ENCODE assay signal across 9 mouse cellular contexts in the genomic region with DNA sequence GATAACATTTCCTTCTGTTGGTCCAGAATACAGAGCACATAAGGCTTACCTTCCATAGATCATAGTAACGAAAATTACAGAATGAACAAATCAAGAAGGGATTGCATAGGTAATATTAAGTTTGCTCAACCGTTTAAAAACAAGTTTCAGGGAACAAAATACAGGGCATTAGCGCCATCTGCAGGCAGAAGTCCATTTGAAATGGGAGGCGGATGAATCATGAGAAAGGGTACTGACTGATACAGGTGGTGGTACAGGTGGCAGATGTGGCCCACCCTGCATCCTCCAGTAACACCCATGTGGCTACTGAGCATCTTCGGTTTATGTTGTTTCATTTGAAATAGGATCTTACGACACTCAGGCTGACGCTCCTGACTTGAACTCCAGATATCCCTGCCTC. TPM values are rescaled to one million over a fixed set of nuclear protein-coding genes. Genes with fewer than 3 reads are reported as not detected.
DNase-seq lines count a peak whose midpoint lies in the region; ATAC-seq and TF ChIP-seq lines count a peak whose summit lies in the region.
"Had no signal": no experiment of that assay in that cellular context is flagged by ENCODE, and none has a peak within 500 bp of the region (broad histone marks: within the 10 kb centered on the region; RNA-seq: fewer than 3 reads in every experiment).

No protein-coding gene starts in this region.

- no peak for TF ChIP-seq POLR2A in cerebellum, adult 2 months (IDR thresholded peaks at IDR 0.05; ENCODE audit: borderline replicate concordance, insufficient read depth, low read length)

- no peak overlapping the region for H3K4me2 ChIP-seq in embryonic facial prominence, embryonic 14.5 days (ENCODE audit: low read depth, low read length)
- no peak overlapping the region for H3K4me2 ChIP-seq in kidney, postnatal 0 days (ENCODE audit: low read length)
- no peak overlapping the region for H3K4me2 ChIP-seq in liver, postnatal 0 days (ENCODE audit: low read depth, low read length)
- H3K4me2 ChIP-seq: limb, embryonic 12.5 days had no signal

- no peak overlapping the region for H3K4me3 ChIP-seq in cerebellum, adult 2 months (replicated peaks; ENCODE audit: insufficient read depth, low read depth, low read length)
- no peak overlapping the region for H3K4me3 ChIP-seq in embryonic facial prominence, embryonic 14.5 days (ENCODE audit: low read depth, low read length)
- H3K4me3 ChIP-seq in kidney, postnatal 0 days (replicated peaks; ENCODE audit: low read depth, low read length): no peak overlapping the region
- H3K4me3 ChIP-seq in liver, postnatal 0 days (ENCODE audit: low read depth, low read length): no peak overlapping the region
- H3K4me3 ChIP-seq: limb, embryonic 12.5 days had no signal

- no peak for ATAC-seq in embryonic facial prominence, embryonic 14.5 days (ENCODE audit: low read depth)
- ATAC-seq in kidney, postnatal 0 days (replicated peaks; ENCODE audit: low FRiP score, low read depth): no peak
- no peak for ATAC-seq in liver, postnatal 0 days

- 37% methylated on average over 7 of the region's 7 CpGs for WGBS in cerebellum, adult 2 months
- WGBS in embryonic facial prominence, embryonic 14.5 days: 30% methylated on average over 7 of the region's 7 CpGs
- WGBS in kidney, postnatal 0 days: 25% methylated on average over 7 of the region's 7 CpGs
- WGBS in liver, postnatal 0 days (ENCODE audit: insufficient replicate concordance): 33% methylated on average over 7 of the region's 7 CpGs

- H3K27me3 ChIP-seq in cerebellum, adult 2 months (ENCODE audit: control insufficient read depth, insufficient read depth, low read length): no peaks in the 10 kb centered on the region
- H3K27me3 ChIP-seq in embryonic facial prominence, embryonic 14.5 days (replicated peaks; ENCODE audit: control insufficient read depth, insufficient read depth, low read length): no peaks in the 10 kb centered on the region
- no peaks in the 10 kb centered on the region for H3K27me3 ChIP-seq in kidney, postnatal 0 days (ENCODE audit: insufficient read depth, low read length)
- H3K27me3 ChIP-seq in liver, postnatal 0 days (ENCODE audit: insufficient read depth, low read length): no peaks in the 10 kb centered on the region
- H3K27me3 ChIP-seq: limb, embryonic 12.5 days had no signal

- peak; percentile 49; the same call in 1 of the 2 replicates for TF ChIP-seq CTCF in cerebellum, adult 2 months (IDR thresholded peaks at IDR 0.05; ENCODE audit: borderline replicate concordance, insufficient read depth, low read depth, low read length)
- TF ChIP-seq CTCF in kidney, postnatal 0 days (IDR thresholded peaks at IDR 0.05; ENCODE audit: low read depth): peak; percentile 86
- TF ChIP-seq CTCF in liver, postnatal 0 days (IDR thresholded peaks at IDR 0.05; ENCODE audit: low read depth): peak; percentile 84

- peaks cover 6% of the 10 kb centered on the region; the same call in 1 of the 2 replicates for H3K9me3 ChIP-seq in embryonic facial prominence, embryonic 14.5 days (ENCODE audit: control insufficient read depth, low read length)
- no peaks in the 10 kb centered on the region for H3K9me3 ChIP-seq in kidney, postnatal 0 days (replicated peaks; ENCODE audit: low read length)
- peaks cover 7% of the 10 kb centered on the region; the same call in 1 of the 2 replicates for H3K9me3 ChIP-seq in liver, postnatal 0 days (ENCODE audit: low read length)

- peak; percentile 34 to 59 for DNase-seq in cerebellum, adult 2 months
- no peak for DNase-seq in cerebellum, adult 11-12 months
- DNase-seq in urinary bladder, adult 18-20 months (ENCODE audit: low spot score in 2 of 2): peak; percentile 19 to 43
- DNase-seq in urinary bladder, adult 2 months (ENCODE audit: low spot score): no peak
- DNase-seq in embryonic facial prominence, embryonic 14.5 days (ENCODE audit: low spot score): peak; percentile 45
- peak; percentile 83 for DNase-seq in kidney, postnatal 0 days (ENCODE audit: low spot score)
- peak; percentile 72 for DNase-seq in liver, postnatal 0 days
- peak; percentile 76 for DNase-seq in right cerebral cortex, postnatal 14 days

- no peak for TF ChIP-seq EP300 in liver, postnatal 0 days (IDR thresholded peaks at IDR 0.05; ENCODE audit: low read depth)

- peaks cover 10% of the 10 kb centered on the region; the same call in 1 of the 2 replicates for H3K4me1 ChIP-seq in cerebellum, adult 2 months (ENCODE audit: control insufficient read depth, insufficient read depth, low read length)
- H3K4me1 ChIP-seq in embryonic facial prominence, embryonic 14.5 days (ENCODE audit: control insufficient read depth, insufficient read depth, low read length): no peaks in the 10 kb centered on the region
- no peaks in the 10 kb centered on the region for H3K4me1 ChIP-seq in kidney, postnatal 0 days (replicated peaks; ENCODE audit: insufficient read depth, low read length)
- H3K4me1 ChIP-seq in liver, postnatal 0 days (ENCODE audit: insufficient read depth): no peaks in the 10 kb centered on the region
- H3K4me1 ChIP-seq: limb, embryonic 12.5 days had no signal

- no peak overlapping the region for H3K9ac ChIP-seq in embryonic facial prominence, embryonic 14.5 days (ENCODE audit: low read depth, low read length)
- no peak overlapping the region for H3K9ac ChIP-seq in kidney, postnatal 0 days (ENCODE audit: low read depth, low read length)
- no peak overlapping the region for H3K9ac ChIP-seq in liver, postnatal 0 days (replicated peaks)
- H3K9ac ChIP-seq: limb, embryonic 12.5 days had no signal

- no peaks in the 10 kb centered on the region for H3K36me3 ChIP-seq in embryonic facial prominence, embryonic 14.5 days (ENCODE audit: control insufficient read depth, insufficient read depth, low read length)
- no peaks in the 10 kb centered on the region for H3K36me3 ChIP-seq in kidney, postnatal 0 days (ENCODE audit: insufficient read depth, low read length)
- H3K36me3 ChIP-seq in liver, postnatal 0 days (replicated peaks; ENCODE audit: insufficient read depth, low read length): no peaks in the 10 kb centered on the region
- H3K36me3 ChIP-seq: limb, embryonic 12.5 days had no signal

- no peak overlapping the region for H3K27ac ChIP-seq in cerebellum, adult 2 months (ENCODE audit: insufficient read depth, low read length)
- no peak overlapping the region for H3K27ac ChIP-seq in embryonic facial prominence, embryonic 14.5 days (replicated peaks; ENCODE audit: low read depth, low read length)
- no peak overlapping the region for H3K27ac ChIP-seq in kidney, postnatal 0 days
- no peak overlapping the region for H3K27ac ChIP-seq in liver, postnatal 0 days (ENCODE audit: low read depth)
- H3K27ac ChIP-seq: limb, embryonic 12.5 days had no signal

RNA-seq across cellular contexts. Expression of a gene that starts 21.6 kb away (rescaled TPM):
- polyA plus RNA-seq in cerebellum, adult 2 months (2012; rRNA removed): 19.3 and 19.8 TPM in 2 replicates
- 29.6 and 31.3 TPM in 2 replicates for polyA plus RNA-seq in urinary bladder, adult 2 months (2012; rRNA removed)
- 27.6 and 31.0 TPM in 2 replicates for polyA plus RNA-seq in embryonic facial prominence, embryonic 14.5 days (2014; fragmentation: Nextera tagmentation; extraction: Ambion mirVana)
- polyA plus RNA-seq in kidney, postnatal 0 days (2015; fragmentation: Nextera tagmentation; extraction: Ambion mirVana): 43.3 and 43.6 TPM in 2 replicates
- 15.4 and 15.6 TPM in 2 replicates for polyA plus RNA-seq in liver, postnatal 0 days (2015; fragmentation: Nextera tagmentation; extraction: Ambion mirVana)

Comparison
In these comparisons a context has a peak if more than half of its experiments do, and no peak if none do; other contexts are left out.
1. DNase-seq: peak in cerebellum, adult 2 months (2 of 2), urinary bladder, adult 18-20 months (2 of 2), embryonic facial prominence, embryonic 14.5 days (single experiment), kidney, postnatal 0 days (single experiment), liver, postnatal 0 days (single experiment) and right cerebral cortex, postnatal 14 days (single experiment); none in cerebellum, adult 11-12 months (single experiment) and urinary bladder, adult 2 months (single experiment).
2. Peak in every context shown above with its lines, with median percentiles within 50 percentile points of each other: CTCF ChIP-seq.